Mouse (Mus musculus) heart, postnatal 0 days (tissue): ENCODE data around the gene Tbc1d17.

ENCODE experiments used
- CTCF ChIP-seq: IDR thresholded peaks from 2 replicates; pipeline ENCODE4 v1.5.1; 2016; ENCODE audit warnings: antibody characterized with exemption, control low read depth, low read depth
- EP300 ChIP-seq: IDR thresholded peaks from 2 replicates; pipeline ENCODE4 v1.6.1; 2016; ENCODE audit warnings: antibody characterized with exemption, low read depth

DNA sequence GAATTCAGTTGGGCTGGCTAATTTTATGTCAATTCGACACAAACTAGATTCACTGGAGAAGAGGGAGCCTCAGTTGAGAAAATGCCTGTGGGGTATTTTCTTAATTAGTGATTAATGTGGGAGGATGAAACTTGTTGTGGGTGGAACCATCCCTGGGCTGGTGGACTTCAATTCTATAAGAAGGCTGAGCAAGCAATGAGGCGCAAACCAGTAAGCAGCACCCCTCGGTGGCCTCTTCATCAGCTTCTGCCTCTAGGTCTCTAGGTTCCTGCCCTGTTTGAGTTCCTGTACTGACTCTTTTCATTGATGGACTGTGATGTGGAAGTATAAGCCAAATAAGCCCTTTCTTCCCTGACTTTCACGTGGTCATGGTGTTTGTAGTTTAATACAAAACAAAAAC is 38.5 kb downstream of the Tbc1d17 start:
- no peak for TF ChIP-seq CTCF
- no peak for TF ChIP-seq EP300
